Mouse (Mus musculus): Measurements from ENCODE around the gene Cdkn1a. TPM values are rescaled to one million over a fixed set of nuclear protein-coding genes. Genes with fewer than 3 reads are reported as not detected.

Gene Cdkn1a
- polyA plus RNA-seq, 1 experiment from 2014 or later = 56.9 TPM

DNA sequence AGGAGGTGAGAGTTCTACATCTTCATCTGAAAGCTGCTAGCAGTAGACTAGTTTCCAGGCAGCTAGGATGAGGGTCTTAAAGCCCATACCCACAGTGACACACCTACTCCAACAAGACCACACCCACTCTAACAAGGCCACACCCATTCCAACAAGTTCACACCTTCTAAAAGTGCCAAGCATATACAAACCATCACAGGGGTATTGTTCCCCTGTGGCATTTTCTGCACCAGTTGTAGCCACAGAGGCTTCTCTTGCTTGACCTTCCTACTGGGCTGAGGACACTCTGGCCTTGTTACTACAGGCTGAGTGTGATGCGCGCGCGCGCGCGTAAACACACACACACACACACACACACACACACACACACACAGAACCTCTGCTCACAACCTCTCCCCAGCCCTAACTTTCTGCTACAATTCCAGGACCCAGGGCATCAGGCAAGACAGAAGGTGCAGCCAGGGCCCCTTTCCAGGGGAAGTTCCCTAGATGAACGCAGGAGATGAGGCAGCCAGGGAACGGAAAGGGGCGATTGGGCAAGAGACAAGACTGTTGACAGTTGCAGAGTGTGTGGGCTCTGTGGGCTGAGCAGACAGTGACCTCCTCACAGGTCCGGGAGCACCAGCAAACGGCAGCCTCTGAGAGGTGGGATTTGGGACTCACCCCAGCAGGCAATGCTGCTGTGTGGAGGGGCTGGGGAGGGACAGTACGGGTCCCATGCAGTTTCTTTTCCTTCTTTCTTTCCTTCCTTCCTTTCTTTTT is 23.0 kb downstream of the Cdkn1a start, which contains the start of gene Rab44:
Gene Rab44, plus strand, starts transcription at position 555 of the 762 bp plus-strand sequence.
- Histone ChIP-seq H3K27ac (no peak within 1 kb of the TSS), H3K9ac (no peak within 1 kb of the TSS), H3K4me3 (no peak within 1 kb of the TSS), H3K27me3 (no peaks in the 10 kb centered on the region), H3K36me3 (no peaks in the 10 kb centered on the region), H3K4me1 (replicated peaks) (no peaks in the 10 kb centered on the region), H3K4me2 (no peak within 1 kb of the TSS), H3K9me3 (no peaks in the 10 kb centered on the region)
- no peak for ATAC-seq (ENCODE audit: low FRiP score)
- 92% methylated on average over 13 of the region's 13 CpGs for WGBS

DNA sequence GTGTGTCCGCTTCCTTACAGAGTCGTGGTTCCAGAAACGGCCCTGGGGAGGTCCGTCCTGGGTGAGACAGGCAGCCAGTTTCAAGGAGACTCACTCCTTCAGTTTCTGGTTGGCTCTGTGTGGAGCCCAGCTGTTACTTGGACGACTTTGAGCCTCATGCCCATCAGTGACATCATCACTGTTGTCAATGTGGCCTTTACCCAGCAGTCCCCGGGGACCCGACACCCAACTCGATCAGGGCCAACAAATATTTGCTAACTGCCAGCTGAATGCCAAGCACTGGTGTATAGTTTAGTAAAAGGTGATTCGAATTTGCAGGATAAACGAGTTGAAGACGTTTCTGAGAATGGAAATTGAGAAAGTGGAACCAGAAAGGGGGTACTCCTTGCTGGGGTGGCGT is 25.2 kb downstream of the Cdkn1a start:
- ATAC-seq (ENCODE audit: low FRiP score) = no peak
- H3K36me3 ChIP-seq = no peaks in the 10 kb centered on the region
- H3K4me3 ChIP-seq = no peak overlapping the region
- no peak overlapping the region for H3K9ac ChIP-seq
- no peak overlapping the region for H3K4me2 ChIP-seq
- 74% methylated on average over 12 of the region's 12 CpGs for WGBS
- no peaks in the 10 kb centered on the region for H3K9me3 ChIP-seq
- no peaks in the 10 kb centered on the region for H3K4me1 ChIP-seq (replicated peaks)
- H3K27me3 ChIP-seq = no peaks in the 10 kb centered on the region
- H3K27ac ChIP-seq = no peak overlapping the region

- H3K36me3 ChIP-seq = no peaks in the 10 kb centered on the region
- no peak for ATAC-seq (ENCODE audit: low FRiP score)
- H3K9ac ChIP-seq = no peak overlapping the region
- no peak overlapping the region for H3K4me2 ChIP-seq
- H3K9me3 ChIP-seq = no peaks in the 10 kb centered on the region
- WGBS = 76% methylated on average over 8 of the region's 8 CpGs
- H3K27me3 ChIP-seq = no peaks in the 10 kb centered on the region
- no peaks in the 10 kb centered on the region for H3K4me1 ChIP-seq (replicated peaks)
- no peak overlapping the region for H3K4me3 ChIP-seq
- H3K27ac ChIP-seq = no peak overlapping the region
These were observed 26.4 kb downstream of the Cdkn1a start for GRCm38 (mm10) chr17:29117006-29117648.

DNA sequence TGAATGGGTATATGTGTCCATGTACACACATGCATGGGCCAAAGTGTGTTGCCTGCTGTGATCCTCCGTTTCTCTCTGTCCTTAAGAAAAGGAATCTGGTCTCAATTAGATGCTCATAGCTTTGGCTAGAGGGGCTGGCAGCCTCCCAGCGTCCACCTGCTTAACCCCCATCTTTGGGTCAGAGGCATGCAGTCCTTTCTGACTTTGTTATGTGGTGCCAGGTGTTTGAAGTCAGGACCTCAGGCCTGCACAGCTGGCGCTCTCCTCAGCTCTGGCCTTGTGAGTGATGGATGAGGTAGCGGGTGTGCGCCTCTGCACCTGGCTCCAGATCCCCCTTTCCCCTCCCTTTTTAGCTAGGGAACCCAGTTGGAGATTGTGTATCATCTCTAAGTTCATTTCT is 27.3 kb downstream of the Cdkn1a start:
- ATAC-seq (ENCODE audit: low FRiP score) = no peak

DNA sequence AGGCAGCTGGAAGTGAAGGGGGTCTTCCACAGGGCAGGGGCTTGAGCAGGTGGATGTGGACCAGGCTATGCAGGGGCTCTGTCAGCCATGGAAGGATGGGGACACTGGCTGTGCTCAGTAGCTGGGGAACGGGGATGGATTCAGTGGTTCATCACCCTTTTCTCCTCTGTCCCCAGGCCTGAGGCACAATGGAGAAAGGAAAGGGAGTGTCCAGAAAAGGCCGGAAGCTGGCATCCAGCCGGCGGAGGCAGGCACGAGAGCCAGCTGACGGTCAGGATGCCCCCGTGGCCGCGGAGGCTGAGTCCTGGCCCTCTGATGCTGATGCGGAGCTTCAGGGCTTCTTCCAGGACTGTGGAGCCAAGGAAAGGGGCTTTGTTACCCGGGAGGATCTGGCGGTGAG is 29.9 kb downstream of the Cdkn1a start:
- Histone ChIP-seq H3K36me3 (no peaks in the 10 kb centered on the region), H3K4me3 (no peak overlapping the region), H3K4me2 (no peak overlapping the region), H3K4me1 (replicated peaks) (no peaks in the 10 kb centered on the region), H3K27me3 (no peaks in the 10 kb centered on the region), H3K9ac (no peak overlapping the region), H3K27ac (no peak overlapping the region), H3K9me3 (no peaks in the 10 kb centered on the region)
- ATAC-seq (ENCODE audit: low FRiP score) = no peak
- 65% methylated on average over 12 of the region's 12 CpGs for WGBS

More for the DNA sequence above, 27.3 kb downstream of the Cdkn1a start:
- Histone ChIP-seq H3K4me3 (no peak overlapping the region), H3K4me1 (replicated peaks) (no peaks in the 10 kb centered on the region), H3K4me2 (no peak overlapping the region), H3K36me3 (no peaks in the 10 kb centered on the region), H3K9me3 (no peaks in the 10 kb centered on the region), H3K27ac (no peak overlapping the region), H3K27me3 (no peaks in the 10 kb centered on the region), H3K9ac (no peak overlapping the region)
- 58% methylated on average over 5 of the region's 5 CpGs for WGBS

- ATAC-seq (ENCODE audit: low FRiP score) = no peak
- H3K36me3 ChIP-seq = no peaks in the 10 kb centered on the region
- no peak overlapping the region for H3K27ac ChIP-seq
- WGBS = 84% methylated on average over 6 of the region's 6 CpGs
- H3K27me3 ChIP-seq = no peaks in the 10 kb centered on the region
- no peak overlapping the region for H3K4me2 ChIP-seq
- no peak overlapping the region for H3K9ac ChIP-seq
- no peaks in the 10 kb centered on the region for H3K9me3 ChIP-seq
- no peaks in the 10 kb centered on the region for H3K4me1 ChIP-seq (replicated peaks)
- no peak overlapping the region for H3K4me3 ChIP-seq
These were observed 32.0 kb downstream of the Cdkn1a start for GRCm38 (mm10) chr17:29122817-29123216.

GRCm38 (mm10) chr17:29123578-29124174 is 32.9 kb downstream of the Cdkn1a start:
- Histone ChIP-seq H3K4me2 (no peak overlapping the region), H3K4me1 (replicated peaks) (no peaks in the 10 kb centered on the region), H3K27ac (no peak overlapping the region), H3K36me3 (no peaks in the 10 kb centered on the region), H3K9ac (no peak overlapping the region), H3K27me3 (no peaks in the 10 kb centered on the region), H3K9me3 (no peaks in the 10 kb centered on the region), H3K4me3 (no peak overlapping the region)
- ATAC-seq (ENCODE audit: low FRiP score) = no peak
- 78% methylated on average over 6 of the region's 6 CpGs for WGBS

DNA sequence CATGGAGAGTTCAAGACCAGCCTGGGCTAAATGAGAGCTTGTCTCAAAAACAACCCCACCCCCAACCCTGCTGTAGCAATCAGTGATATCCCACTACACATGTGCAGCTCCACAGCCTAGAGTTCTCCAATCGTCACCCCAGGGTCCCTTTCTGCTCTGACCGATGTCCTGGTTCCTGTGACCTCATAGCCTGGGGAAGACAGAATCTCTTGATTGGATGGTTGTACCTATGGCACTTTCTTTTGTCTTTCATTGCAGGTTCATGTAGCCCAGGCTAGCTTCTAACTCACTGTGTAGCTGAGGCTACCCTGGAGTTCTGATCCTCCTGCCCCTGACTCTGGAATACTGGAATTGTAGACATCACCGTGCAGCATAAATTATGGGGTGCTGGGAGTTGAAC is 35.8 kb downstream of the Cdkn1a start:
- WGBS = 96% methylated on average over 3 of the region's 3 CpGs
- Histone ChIP-seq H3K27ac (no peak overlapping the region), H3K4me2 (no peak overlapping the region), H3K9ac (no peak overlapping the region), H3K36me3 (no peaks in the 10 kb centered on the region), H3K4me1 (replicated peaks) (no peaks in the 10 kb centered on the region), H3K4me3 (no peak overlapping the region), H3K27me3 (no peaks in the 10 kb centered on the region), H3K9me3 (no peaks in the 10 kb centered on the region)
- no peak for ATAC-seq (ENCODE audit: low FRiP score)

- Histone ChIP-seq H3K4me2 (no peak overlapping the region), H3K4me3 (no peak overlapping the region), H3K9me3 (no peaks in the 10 kb centered on the region), H3K27ac (no peak overlapping the region), H3K4me1 (replicated peaks) (peaks cover 9% of the 10 kb centered on the region; the same call in 1 of the 2 replicates), H3K9ac (no peak overlapping the region), H3K27me3 (no peaks in the 10 kb centered on the region), H3K36me3 (no peaks in the 10 kb centered on the region)
- ATAC-seq (ENCODE audit: low FRiP score) = no peak
- WGBS = 37% methylated on average over 5 of the region's 5 CpGs
These were observed 38.6 kb downstream of the Cdkn1a start for GRCm38 (mm10) chr17:29129341-29129740.

DNA sequence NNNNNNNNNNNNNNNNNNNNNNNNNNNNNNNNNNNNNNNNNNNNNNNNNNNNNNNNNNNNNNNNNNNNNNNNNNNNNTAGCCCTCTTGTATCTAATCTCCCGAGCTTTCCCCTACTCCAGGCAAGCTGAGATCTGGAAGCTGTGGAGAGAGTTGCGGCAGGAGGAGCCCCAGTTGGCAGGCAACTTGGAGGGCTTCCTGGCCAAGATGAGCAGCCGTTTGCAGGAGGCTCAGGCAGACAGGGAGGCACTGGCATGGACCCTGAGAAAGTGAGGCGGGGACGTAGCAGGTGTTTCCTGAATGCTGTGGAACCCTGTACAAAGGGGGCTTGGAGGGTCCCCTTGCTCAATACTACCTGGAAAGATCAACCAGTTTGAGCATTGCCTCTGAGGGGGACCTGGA is 44.3 kb downstream of the Cdkn1a start:
- Histone ChIP-seq H3K9ac (no peak overlapping the region), H3K4me1 (replicated peaks) (peaks cover 9% of the 10 kb centered on the region; the same call in 1 of the 2 replicates), H3K27me3 (0 out of 2 replicates have a peak, but pooled peaks cover 3% of the 10 kb centered on the region), H3K4me2 (no peak overlapping the region), H3K4me3 (no peak overlapping the region), H3K9me3 (no peaks in the 10 kb centered on the region), H3K27ac (no peak overlapping the region), H3K36me3 (no peaks in the 10 kb centered on the region)
- no peak for ATAC-seq (ENCODE audit: low FRiP score)
- WGBS = 87% methylated on average over 5 of the region's 5 CpGs

DNA sequence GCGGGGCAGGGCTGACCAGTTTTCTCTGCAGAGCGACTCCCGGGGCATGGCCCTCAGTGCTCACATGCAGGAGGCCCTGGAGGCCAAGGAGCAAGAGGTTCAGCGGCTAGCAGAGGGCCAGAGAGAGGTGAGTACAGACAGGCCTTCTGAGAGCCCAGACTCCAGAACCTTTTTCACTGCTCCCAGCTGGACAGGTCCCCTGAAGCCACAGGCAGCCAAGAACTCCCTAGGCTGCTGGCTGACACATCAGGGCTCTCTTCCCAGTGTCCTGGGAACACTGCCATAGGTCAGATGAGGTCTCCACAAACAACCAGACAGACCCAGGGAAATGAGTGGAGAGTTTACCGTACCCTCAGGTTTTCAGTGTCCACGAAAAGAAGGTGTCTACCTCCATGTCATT is 45.5 kb downstream of the Cdkn1a start:
- H3K27me3 ChIP-seq = 0 out of 2 replicates have a peak, but pooled peaks cover 3% of the 10 kb centered on the region
- no peaks in the 10 kb centered on the region for H3K36me3 ChIP-seq
- H3K9me3 ChIP-seq = no peaks in the 10 kb centered on the region
- no peak overlapping the region for H3K27ac ChIP-seq
- peaks cover 9% of the 10 kb centered on the region; the same call in 1 of the 2 replicates for H3K4me1 ChIP-seq (replicated peaks)
- H3K4me2 ChIP-seq = no peak overlapping the region
- no peak for ATAC-seq (ENCODE audit: low FRiP score)
- no peak overlapping the region for H3K4me3 ChIP-seq
- no peak overlapping the region for H3K9ac ChIP-seq
- 64% methylated on average over 6 of the region's 6 CpGs for WGBS

GRCm38 (mm10) chr17:29137906-29138305 is 47.1 kb downstream of the Cdkn1a start:
- H3K36me3 ChIP-seq = no peaks in the 10 kb centered on the region
- 0 out of 2 replicates have a peak, but pooled peaks cover 3% of the 10 kb centered on the region for H3K27me3 ChIP-seq
- no peak overlapping the region for H3K9ac ChIP-seq
- H3K27ac ChIP-seq = no peak overlapping the region
- H3K4me3 ChIP-seq = no peak overlapping the region
- no peak overlapping the region for H3K4me2 ChIP-seq
- 85% methylated on average over 7 of the region's 7 CpGs for WGBS
- no peak for ATAC-seq (ENCODE audit: low FRiP score)
- H3K4me1 ChIP-seq (replicated peaks) = peaks cover 9% of the 10 kb centered on the region; the same call in 1 of the 2 replicates
- no peaks in the 10 kb centered on the region for H3K9me3 ChIP-seq

Measured in hindbrain, embryonic 13.5 days (tissue).